Mouse (Mus musculus): ENCODE measurements around the gene Ovol1. TPM values are rescaled to one million over a fixed set of nuclear protein-coding genes. Genes with fewer than 3 reads are reported as not detected.

The Ovol1 gene
- total and polyA plus RNA-seq, 3 experiments, result not detected

- H3K27ac ChIP-seq (ENCODE audit: insufficient read depth, low read depth), result no peak overlapping the region
- dilution Hi-C loops (cut with MboI; ENCODE audit: extremely low pct_ligation_motif_present, extremely low pct_unique_long_range_greater_than_20kb, low sequenced_read_pairs) (no loop called here), in situ Hi-C loops (cut with MboI; ENCODE audit: low pct_ligation_motif_present, low pct_unique_long_range_greater_than_20kb, low sequenced_read_pairs) (no loop called here)
- peaks cover 14 to 19% of the 10 kb centered on the region in 2 experiments for H3K36me3 ChIP-seq (replicated peaks in 1 of 2; ENCODE audit: control insufficient read depth in 1 of 2, insufficient read depth in 1 of 2, low read length in 1 of 2)
- peaks cover 4% of the 10 kb centered on the region for H3K27me3 ChIP-seq (replicated peaks)
- H3K9me3 ChIP-seq (replicated peaks; ENCODE audit: low read length), result no peaks in the 10 kb centered on the region
- no peaks in the 10 kb centered on the region for H3K79me2 ChIP-seq (replicated peaks; ENCODE audit: control insufficient read depth, extremely low read depth, insufficient read depth, poor library complexity, severe bottlenecking)
- no peak overlapping the region for H3K9ac ChIP-seq (ENCODE audit: insufficient read depth, low read depth)
- no peak overlapping the region for H3K4me3 ChIP-seq (replicated peaks in 1 of 3; ENCODE audit: low read depth in 2 of 3, low read length in 2 of 3, poor library complexity in 1 of 3)
- no peak overlapping the region for H3K4me2 ChIP-seq (ENCODE audit: insufficient read depth, low read depth, poor library complexity, severe bottlenecking)
- H3K4me1 ChIP-seq (ENCODE audit: control insufficient read depth in 1 of 2, insufficient read depth in 2 of 2), result peaks cover 0 to 3% of the 10 kb centered on the region in 2 experiments; a peak in 1 of 4 replicates
- DNase-seq (ENCODE audit: extremely low read depth), result no peak
- TF ChIP-seq ZNF384 (IDR thresholded peaks at IDR 0.05; ENCODE audit: low read depth, low read length) (no peak), USF1 (IDR thresholded peaks at IDR 0.05; ENCODE audit: low read depth, low read length) (no peak), CHD2 (IDR thresholded peaks at IDR 0.05; ENCODE audit: low read length) (no peak), KAT2A (IDR thresholded peaks at IDR 0.05; ENCODE audit: insufficient replicate concordance, low read length) (no peak), SMC3 (IDR thresholded peaks at IDR 0.05; ENCODE audit: low read depth, low read length) (no peak), GABPA (IDR thresholded peaks at IDR 0.05; ENCODE audit: insufficient replicate concordance, low read depth, low read length) (no peak), UBTF (IDR thresholded peaks at IDR 0.05; ENCODE audit: low read depth, low read length) (no peak), EP300 (IDR thresholded peaks at IDR 0.05; ENCODE audit: low read length) (no peak), PAX5 (IDR thresholded peaks at IDR 0.05; ENCODE audit: low read length) (no peak), NRF1 (IDR thresholded peaks at IDR 0.05; ENCODE audit: low read depth, low read length) (no peak), HCFC1 (IDR thresholded peaks at IDR 0.05; ENCODE audit: low read depth, low read length) (no peak), JUND (conservative IDR thresholded peaks at IDR 0.05; ENCODE audit: low read depth, low read length) (no peak), TCF12 (IDR thresholded peaks at IDR 0.05; ENCODE audit: low read depth, low read length) (no peak), MAZ (IDR thresholded peaks at IDR 0.05; ENCODE audit: low read depth, low read length) (no peak), ELF1 (IDR thresholded peaks at IDR 0.05; ENCODE audit: low read depth, low read length) (no peak), TBP (conservative IDR thresholded peaks at IDR 0.05; ENCODE audit: low read depth, low read length) (no peak), SIN3A (IDR thresholded peaks at IDR 0.05; ENCODE audit: low read length) (no peak)
These were observed 14.9 kb upstream of the Ovol1 start for GRCm38 (mm10) chr19:5575336-5575735.

GRCm38 (mm10) chr19:5572331-5573125, 12.1 kb upstream of the Ovol1 start:
- Histone ChIP-seq H3K36me3 (replicated peaks in 1 of 2; ENCODE audit: control insufficient read depth in 1 of 2, insufficient read depth in 1 of 2, low read length in 1 of 2) (peaks cover 26 to 34% of the 10 kb centered on the region in 2 experiments), H3K27ac (ENCODE audit: insufficient read depth, low read depth) (no peak overlapping the region), H3K4me3 (replicated peaks in 1 of 3; ENCODE audit: low read depth in 2 of 3, low read length in 2 of 3, poor library complexity in 1 of 3) (no peak overlapping the region), H3K9ac (ENCODE audit: insufficient read depth, low read depth) (no peak overlapping the region), H3K4me1 (ENCODE audit: control insufficient read depth in 1 of 2, insufficient read depth in 2 of 2) (peaks cover 7 to 12% of the 10 kb centered on the region in 2 experiments), H3K79me2 (replicated peaks; ENCODE audit: control insufficient read depth, extremely low read depth, insufficient read depth, poor library complexity, severe bottlenecking) (0 out of 2 replicates have a peak, but pooled peaks cover 5% of the 10 kb centered on the region), H3K27me3 (replicated peaks) (no peaks in the 10 kb centered on the region), H3K9me3 (replicated peaks; ENCODE audit: low read length) (no peaks in the 10 kb centered on the region), H3K4me2 (ENCODE audit: insufficient read depth, low read depth, poor library complexity, severe bottlenecking) (no peak overlapping the region)
- dilution Hi-C loops (cut with MboI; ENCODE audit: extremely low pct_ligation_motif_present, extremely low pct_unique_long_range_greater_than_20kb, low sequenced_read_pairs) (no loop called here), in situ Hi-C loops (cut with MboI; ENCODE audit: low pct_ligation_motif_present, low pct_unique_long_range_greater_than_20kb, low sequenced_read_pairs) (no loop called here)
- DNase-seq (ENCODE audit: extremely low read depth), result no peak
- TF ChIP-seq POLR2AphosphoS2 (IDR thresholded peaks at IDR 0.05; ENCODE audit: low read depth, low read length) (no peak), MAFK (IDR thresholded peaks at IDR 0.05; ENCODE audit: insufficient replicate concordance, low read length) (no peak), TBP (conservative IDR thresholded peaks at IDR 0.05; ENCODE audit: low read depth, low read length) (no peak), ELF1 (IDR thresholded peaks at IDR 0.05; ENCODE audit: low read depth, low read length) (no peak), RCOR1 (conservative IDR thresholded peaks at IDR 0.05; ENCODE audit: low read depth, low read length) (no peak), CHD1 (IDR thresholded peaks at IDR 0.05; ENCODE audit: low read depth, low read length) (no peak), MYC (IDR thresholded peaks at IDR 0.05; ENCODE audit: low read depth, low read length) (no peak), ETS1 (conservative IDR thresholded peaks at IDR 0.05; ENCODE audit: low read depth, low read length) (no peak), MAZ (IDR thresholded peaks at IDR 0.05; ENCODE audit: low read depth, low read length) (no peak), JUND (conservative IDR thresholded peaks at IDR 0.05; ENCODE audit: low read depth, low read length) (no peak), USF2 (conservative IDR thresholded peaks at IDR 0.05; ENCODE audit: low read depth, low read length) (no peak), PAX5 (IDR thresholded peaks at IDR 0.05; ENCODE audit: low read length) (no peak), RAD21 (IDR thresholded peaks at IDR 0.05; ENCODE audit: low read depth, low read length) (no peak), NRF1 (IDR thresholded peaks at IDR 0.05; ENCODE audit: low read depth, low read length) (no peak), EP300 (IDR thresholded peaks at IDR 0.05; ENCODE audit: low read length) (no peak), SIN3A (IDR thresholded peaks at IDR 0.05; ENCODE audit: low read length) (no peak)
